Mouse (Mus musculus) cerebellum, adult 2 months (tissue): ENCODE results near the gene Lsamp.

Source experiments
- CTCF ChIP-seq: fragments of 200-500 bp; IDR thresholded peaks from 2 replicates; pipeline ENCODE4 v1.5.1; 2011; ENCODE audit warnings: low read depth, mild to moderate bottlenecking, control low read depth, low read length, moderate library complexity, borderline replicate concordance; ENCODE audit not compliant: insufficient read depth
- POLR2A ChIP-seq: fragments of 200-500 bp; IDR thresholded peaks from 2 replicates; pipeline ENCODE4 v1.6.1; 2011; ENCODE audit warnings: low read length, control low read depth, borderline replicate concordance; ENCODE audit not compliant: insufficient read depth

GRCm38 (mm10) chr16:40509146-40510030 is 525.2 kb downstream of the Lsamp start:
- no peak for TF ChIP-seq POLR2A
- no peak for TF ChIP-seq CTCF
